Mouse (Mus musculus): Measurements from ENCODE around the gene Atp1a4.

Gene Atp1a4

DNA sequence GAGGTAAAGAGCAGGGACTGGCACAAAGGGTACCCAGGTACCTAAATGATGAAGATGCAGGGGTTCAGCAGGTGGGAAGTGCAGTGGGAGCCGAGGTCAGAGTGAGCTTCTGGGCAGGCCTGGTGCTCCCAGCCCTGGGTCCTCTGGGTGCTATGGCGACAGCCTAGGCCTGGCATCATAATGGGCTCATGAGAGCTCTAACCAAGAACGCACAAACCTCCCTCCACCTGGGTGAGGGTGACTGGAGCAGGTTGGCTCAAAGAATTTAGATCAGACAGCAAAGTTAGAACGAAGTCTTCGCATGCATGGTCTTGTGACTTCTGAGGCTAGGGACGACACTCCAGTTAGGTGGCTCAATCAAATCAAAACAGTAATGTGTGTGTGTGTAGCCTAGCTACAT, at the start of gene Atp1a4:
Gene Atp1a4 (minus strand): TSS at position 101 of the 400 bp plus-strand sequence.
- CTCF ChIA-PET, result interaction anchor here (0.9 kb wide), 1 partner anchor 11 kb away, joined by 4 read pairs; no protein-coding TSS in a partner anchor

- CTCF ChIA-PET, result interaction anchor here (0.6 kb wide), 1 partner anchor 459 kb away, joined by 4 read pairs; no protein-coding TSS in a partner anchor
Observed at GRCm38 (mm10) chr1:172307936-172308335, 49.7 kb upstream of the Atp1a4 start.

- CTCF ChIA-PET, result interaction anchor here (0.7 kb wide), 1 partner anchor 142 kb away, joined by 3 read pairs; no protein-coding TSS in a partner anchor
Observed at GRCm38 (mm10) chr1:172306885-172307284, 48.7 kb upstream of the Atp1a4 start.

- CTCF ChIA-PET, result interaction anchor here (0.7 kb wide), 1 partner anchor 141 kb away, joined by 3 read pairs; no protein-coding TSS in a partner anchor
Observed at GRCm38 (mm10) chr1:172306196-172306595, 48.0 kb upstream of the Atp1a4 start.

GRCm38 (mm10) chr1:172305635-172306034, 47.4 kb upstream of the Atp1a4 start:
- CTCF ChIA-PET, result no interaction called here

DNA sequence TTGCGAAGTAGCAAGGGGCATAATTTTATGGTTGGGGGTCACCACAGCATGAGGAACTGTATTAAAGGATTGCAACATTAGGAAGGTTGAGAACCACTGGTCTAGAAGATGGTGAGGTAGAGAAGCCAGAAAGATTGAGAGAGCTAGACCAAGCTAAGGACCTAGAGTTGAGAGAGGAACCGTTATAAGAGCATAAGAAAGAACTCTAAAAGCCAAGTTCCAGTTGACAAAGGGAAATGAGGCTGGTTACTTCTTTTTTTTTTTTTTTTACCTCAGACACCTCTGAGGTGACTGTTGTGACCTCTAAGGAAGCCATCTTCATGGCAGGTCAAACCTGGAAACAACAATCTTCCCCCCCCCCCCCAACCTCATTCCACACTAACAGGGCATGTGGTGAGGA, 46.9 kb upstream of the Atp1a4 start:
- CTCF ChIA-PET, result interaction anchor here (0.6 to 0.7 kb wide), 2 partner anchors 82 to 296 kb away, joined by 4 to 13 read pairs; no protein-coding TSS in a partner anchor

DNA sequence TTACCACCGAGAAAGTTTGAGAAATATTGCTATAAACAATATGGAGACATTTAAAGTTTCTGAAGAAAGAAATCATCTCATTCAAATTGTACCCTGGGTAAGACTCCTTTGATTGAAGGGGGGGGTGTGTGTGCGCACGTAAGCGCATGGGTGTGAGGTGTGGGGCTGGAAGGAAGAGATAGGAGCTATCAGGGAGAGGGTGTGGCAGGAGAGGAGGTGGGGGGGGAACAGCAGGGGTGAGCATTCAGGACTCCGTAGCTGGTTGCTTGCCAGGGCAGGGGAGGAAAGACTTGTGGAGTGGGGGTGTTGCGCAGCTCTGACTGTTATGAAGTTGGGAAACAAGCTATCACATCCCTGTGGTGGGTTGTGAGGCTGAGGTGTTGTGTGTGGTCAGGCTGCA, 46.2 kb upstream of the Atp1a4 start:
- CTCF ChIA-PET, result interaction anchor here (0.6 to 0.7 kb wide), 2 partner anchors 81 to 295 kb away, joined by 4 to 13 read pairs; no protein-coding TSS in a partner anchor

- CTCF ChIA-PET, result interaction anchor here (0.6 kb wide), 1 partner anchor 339 kb away, joined by 3 read pairs; no protein-coding TSS in a partner anchor
Observed at GRCm38 (mm10) chr1:172302851-172303250, 44.6 kb upstream of the Atp1a4 start.

DNA sequence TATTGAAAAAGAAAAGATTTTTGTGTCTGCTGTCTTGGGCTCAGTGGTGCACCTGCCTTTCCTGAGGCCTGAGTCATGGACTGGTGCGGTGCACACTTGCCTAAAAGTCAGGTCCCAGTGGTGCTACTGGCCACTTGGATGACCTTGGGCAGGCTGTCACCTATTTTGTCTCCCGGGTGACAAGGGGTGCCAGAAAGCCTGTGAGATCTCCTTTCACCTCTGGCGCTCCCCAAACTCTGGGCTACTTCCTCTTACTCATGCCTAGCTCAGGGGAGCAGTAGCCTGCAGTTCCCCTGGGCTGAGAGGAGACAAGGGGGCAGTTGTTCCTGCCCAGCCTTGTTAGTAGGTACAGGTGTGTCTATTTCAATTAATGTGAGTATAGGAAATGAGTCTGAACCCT, 44.1 kb upstream of the Atp1a4 start:
- CTCF ChIA-PET, result no interaction called here

DNA sequence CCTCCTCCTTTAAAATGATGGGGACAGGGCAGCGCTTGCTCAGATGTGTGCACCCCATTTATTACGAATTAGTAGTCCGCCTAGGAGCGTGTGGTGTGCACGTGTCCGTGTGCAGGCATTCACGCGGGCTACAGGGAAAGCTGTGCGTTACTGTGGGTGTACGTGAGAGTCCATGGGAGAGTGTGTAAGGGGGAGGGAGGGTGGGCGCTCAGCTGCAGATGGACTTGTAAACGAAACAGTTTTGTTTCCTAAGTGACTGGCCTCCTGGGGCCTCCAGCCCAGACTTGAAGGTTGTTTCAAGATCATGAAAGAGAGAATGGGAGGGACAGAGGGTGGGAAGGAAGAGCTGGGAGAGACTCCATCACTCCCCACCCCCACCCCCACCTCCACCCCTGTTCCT, 43.0 kb upstream of the Atp1a4 start:
- CTCF ChIA-PET, result interaction anchor here (0.7 kb wide), 1 partner anchor 10 kb away, joined by 5 read pairs; no protein-coding TSS in a partner anchor

GRCm38 (mm10) chr1:172300247-172300646, 42.0 kb upstream of the Atp1a4 start:
- CTCF ChIA-PET, result no interaction called here

DNA sequence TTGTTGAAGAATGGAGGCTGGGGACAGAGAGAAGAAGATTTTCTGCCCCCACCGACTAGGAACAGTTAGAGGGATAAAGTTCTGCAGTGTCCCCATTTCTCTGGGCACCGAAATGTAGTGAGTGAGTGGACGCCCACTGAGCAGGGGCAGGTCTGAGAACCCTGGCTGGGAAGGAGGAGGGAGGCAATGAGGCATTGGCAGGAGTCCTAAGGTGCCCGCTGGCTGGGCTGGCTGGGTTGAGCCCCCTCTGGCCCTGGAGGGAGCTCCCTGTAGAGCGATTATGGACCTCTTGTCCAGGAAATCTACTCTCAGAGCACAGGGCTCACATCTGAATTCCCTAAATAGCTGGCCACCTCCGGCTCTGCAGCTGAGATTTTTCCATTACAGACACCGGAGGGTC, 41.3 kb upstream of the Atp1a4 start:
- CTCF ChIA-PET, result interaction anchor here (0.7 kb wide), 1 partner anchor 140 kb away, joined by 4 read pairs; no protein-coding TSS in a partner anchor

GRCm38 (mm10) chr1:172297611-172298537, 39.7 kb upstream of the Atp1a4 start, which contains the start of gene Atp1a2:
TSS of gene Atp1a2 (minus strand) at chr1:172298064.
- CTCF ChIA-PET, result no interaction called here

- CTCF ChIA-PET, result no interaction called here
Observed at GRCm38 (mm10) chr1:172296816-172297510, 38.7 kb upstream of the Atp1a4 start.

DNA sequence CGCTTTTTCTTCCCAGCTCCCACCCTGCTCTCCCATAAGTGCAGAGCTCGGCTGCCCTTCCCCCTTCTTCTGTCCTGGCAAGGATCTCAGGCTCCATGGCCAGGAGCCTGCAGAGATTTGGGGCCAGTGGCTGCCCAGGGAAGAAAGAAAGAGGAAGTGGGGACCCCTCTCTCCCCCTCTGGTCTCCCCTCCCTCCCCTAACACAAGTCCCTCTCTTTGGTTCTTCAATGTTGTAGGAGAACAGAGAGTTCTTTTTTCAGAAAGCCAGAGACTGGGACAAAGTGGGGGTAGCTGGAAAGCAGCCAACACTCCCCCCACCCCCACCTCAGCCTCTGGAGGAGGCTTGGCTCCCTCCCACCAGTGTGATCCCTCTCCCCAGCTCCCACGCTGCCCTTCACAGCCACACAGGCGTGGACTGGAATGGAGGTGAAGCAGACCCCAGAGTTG, 37.6 kb upstream of the Atp1a4 start:
- CTCF ChIA-PET, result no interaction called here

DNA sequence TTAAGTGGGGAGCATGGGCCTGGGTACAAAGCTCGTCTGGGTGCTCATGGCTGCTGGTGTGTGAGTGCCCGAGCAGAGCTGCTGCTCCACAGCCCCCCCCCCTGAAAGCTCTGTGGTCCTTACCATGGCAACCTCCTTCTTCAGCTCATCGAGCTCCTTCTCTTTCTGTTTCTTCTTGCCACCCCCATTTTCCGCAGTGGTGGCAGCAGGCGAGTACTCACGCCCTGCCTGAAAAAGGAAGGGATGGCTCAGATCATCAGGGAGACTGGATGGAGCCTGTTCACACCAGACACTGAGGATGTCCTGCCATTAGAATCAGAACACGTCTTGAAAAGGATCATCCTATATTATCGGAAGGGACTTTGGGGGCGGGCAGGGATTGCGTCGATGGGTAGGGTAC, 35.2 kb upstream of the Atp1a4 start:
- CTCF ChIA-PET, result interaction anchor here (0.6 kb wide), 1 partner anchor 883 kb away, joined by 3 read pairs; no protein-coding TSS in a partner anchor

- CTCF ChIA-PET, result interaction anchor here (0.6 kb wide), 1 partner anchor 882 kb away, joined by 3 read pairs; no protein-coding TSS in a partner anchor
Observed at GRCm38 (mm10) chr1:172292880-172293279, 34.7 kb upstream of the Atp1a4 start.

DNA sequence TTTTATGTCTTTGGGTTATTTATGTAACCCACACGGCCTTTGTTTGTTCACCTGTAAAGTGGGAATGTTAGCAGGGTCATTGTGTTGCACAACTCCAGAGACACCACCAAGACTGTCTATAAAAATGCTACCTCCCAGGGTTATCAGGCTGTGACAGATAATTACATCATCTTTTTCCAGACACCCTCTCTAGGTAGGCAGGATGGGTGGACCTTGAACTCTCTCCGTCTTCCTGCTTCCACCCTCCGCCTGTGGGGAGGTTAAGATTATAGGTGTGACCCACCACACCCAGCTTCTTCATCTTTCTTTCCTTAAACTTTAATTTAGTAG, 31.4 kb upstream of the Atp1a4 start:
- CTCF ChIA-PET, result no interaction called here

DNA sequence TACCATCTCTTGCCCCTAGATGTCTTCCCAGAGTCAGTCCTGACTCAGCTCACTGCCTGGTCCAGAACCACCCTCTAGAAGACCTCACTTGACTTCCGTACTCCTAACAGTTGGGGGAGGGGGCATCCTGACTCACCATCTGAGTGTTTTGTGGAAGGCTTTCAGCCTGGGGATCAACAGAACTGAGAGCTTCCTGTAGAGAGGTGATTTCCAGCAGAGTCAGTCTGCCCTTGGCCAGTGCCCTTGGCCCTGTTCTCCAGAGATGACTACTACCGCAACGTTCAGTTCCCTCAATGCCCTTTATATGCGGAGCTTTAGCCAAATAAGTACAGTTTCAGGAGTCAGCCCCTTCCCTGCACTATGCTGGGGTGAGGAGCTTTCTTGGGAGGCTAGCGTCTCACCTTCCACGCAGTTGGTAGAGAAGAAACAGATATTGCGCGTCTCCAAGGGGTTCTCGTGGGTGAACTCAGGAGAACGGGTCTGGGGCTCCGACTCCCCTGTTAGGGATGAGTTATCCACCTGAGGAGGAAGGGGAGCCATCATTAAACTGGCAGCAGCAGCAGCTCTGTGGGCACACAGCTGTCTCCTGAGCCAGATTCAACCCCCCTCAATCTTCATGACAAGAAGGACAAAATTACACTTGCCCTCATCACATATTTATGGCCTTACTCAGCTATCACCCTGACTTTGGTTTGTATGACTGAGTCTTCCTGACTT, 30.8 kb upstream of the Atp1a4 start:
- CTCF ChIA-PET, result no interaction called here

- CTCF ChIA-PET, result no interaction called here
Observed at GRCm38 (mm10) chr1:172286740-172287139, 28.5 kb upstream of the Atp1a4 start.

- CTCF ChIA-PET, result no interaction called here
Observed at GRCm38 (mm10) chr1:172284221-172284620, 26.0 kb upstream of the Atp1a4 start.
